Mouse (Mus musculus) intestine, embryonic 16.5 days (tissue): ENCODE results near the gene Tesmin. TPM values are rescaled to one million over a fixed set of nuclear protein-coding genes. Genes with fewer than 3 reads are reported as not detected.
A peak's percentile ranks its signal among the peaks of the same experiment; 100 is the strongest.

Experiments used
- ATAC-seq: fragments of 200-750 bp; cut with Nextera tagmentation; 2 replicates; pipeline ENCODE4 v1.8.0; 2017; ENCODE audit warnings: moderate TSS enrichment, moderate library complexity
- H3K27ac ChIP-seq: fragments of 300-500 bp; sonication (generic); 2 replicates; pipeline ENCODE4 v1.5.1; 2014; ENCODE audit warnings: mild to moderate bottlenecking, low read length
- H3K27me3 ChIP-seq: fragments of 300-500 bp; sonication (generic); replicated peaks from 2 replicates; pipeline ENCODE4 v1.6.1; 2014; ENCODE audit warnings: low read length, control low read depth, mixed read lengths; ENCODE audit not compliant: control insufficient read depth, insufficient read depth
- H3K36me3 ChIP-seq: fragments of 300-500 bp; sonication (generic); 2 replicates; pipeline ENCODE4 v1.6.1; 2014; ENCODE audit warnings: low read length, control low read depth; ENCODE audit not compliant: control insufficient read depth, insufficient read depth
- H3K4me1 ChIP-seq: fragments of 300-500 bp; sonication (generic); 2 replicates; pipeline ENCODE4 v1.6.1; 2014; ENCODE audit warnings: low read length, control low read depth, mixed read lengths; ENCODE audit not compliant: control insufficient read depth, insufficient read depth
- H3K4me2 ChIP-seq: fragments of 300-500 bp; sonication (generic); 2 replicates; pipeline ENCODE4 v1.6.1; 2014; ENCODE audit warnings: low read depth, low read length, control low read depth
- H3K4me3 ChIP-seq: fragments of 300-500 bp; sonication (generic); 2 replicates; pipeline ENCODE4 v1.5.1; 2014; ENCODE audit warnings: mild to moderate bottlenecking, low read length
- H3K9ac ChIP-seq: fragments of 300-500 bp; sonication (generic); 2 replicates; pipeline ENCODE4 v1.6.1; 2014; ENCODE audit warnings: low read depth, low read length
- H3K9me3 ChIP-seq: fragments of 300-500 bp; sonication (generic); 2 replicates; pipeline ENCODE4 v1.6.1; 2016; ENCODE audit warnings: low read length, control low read depth; ENCODE audit not compliant: control insufficient read depth
- WGBS: fragments of 180-500 bp; shearing (Covaris S2); extraction: QIAGEN DNeasy Blood & Tissue Kit; methylation state at CpG from one replicate; pipeline ENCODE4 v1.1.7; 2014; 5-methylcytosine and 5-hydroxymethylcytosine counted together
- polyA plus RNA-seq: library from polyadenylated mRNA; unstranded; fragments of >200 nt; fragmentation: Nextera tagmentation; extraction: Ambion mirVana; gene quantifications from 2 replicates; pipeline ENCODE4 v1.2.1, GENCODE M21; 2015

Tesmin gene
- polyA plus RNA-seq, 1 experiment from 2014 or later: 0.43 TPM

- WGBS: 72% methylated on average over 4 of the region's 4 CpGs
- no peaks in the 10 kb centered on the region for H3K9me3 ChIP-seq
- H3K4me2 ChIP-seq: no peak overlapping the region
- H3K4me1 ChIP-seq: peaks cover 7% of the 10 kb centered on the region; the same call in 1 of the 2 replicates
- no peak for ATAC-seq
- no peak overlapping the region for H3K9ac ChIP-seq
- no peaks in the 10 kb centered on the region for H3K27me3 ChIP-seq
- no peak overlapping the region for H3K4me3 ChIP-seq
- peaks cover 17% of the 10 kb centered on the region for H3K36me3 ChIP-seq
- no peak overlapping the region for H3K27ac ChIP-seq
These were observed 31.0 kb upstream of the Tesmin start for GRCm38 (mm10) chr19:3357620-3358019.

- no peaks in the 10 kb centered on the region for H3K4me1 ChIP-seq
- H3K4me2 ChIP-seq: no peak overlapping the region
- no peaks in the 10 kb centered on the region for H3K9me3 ChIP-seq
- H3K4me3 ChIP-seq: no peak overlapping the region
- no peak for ATAC-seq
- WGBS: 86% methylated on average over 13 of the region's 13 CpGs
- H3K36me3 ChIP-seq: peaks cover 24% of the 10 kb centered on the region
- no peak overlapping the region for H3K9ac ChIP-seq
- H3K27ac ChIP-seq: no peak overlapping the region
- H3K27me3 ChIP-seq: no peaks in the 10 kb centered on the region
These were observed 28.6 kb upstream of the Tesmin start for GRCm38 (mm10) chr19:3359841-3360588.

GRCm38 (mm10) chr19:3363510-3363909 is 25.1 kb upstream of the Tesmin start:
- H3K4me2 ChIP-seq: no peak overlapping the region
- H3K9ac ChIP-seq: no peak overlapping the region
- ATAC-seq: no peak
- H3K9me3 ChIP-seq: no peaks in the 10 kb centered on the region
- H3K4me1 ChIP-seq: no peaks in the 10 kb centered on the region
- 88% methylated on average over 4 of the region's 4 CpGs for WGBS
- H3K27me3 ChIP-seq: no peaks in the 10 kb centered on the region
- H3K27ac ChIP-seq: no peak overlapping the region
- no peak overlapping the region for H3K4me3 ChIP-seq
- H3K36me3 ChIP-seq: peaks cover 29% of the 10 kb centered on the region

- 90% methylated on average over 3 of the region's 3 CpGs for WGBS
- ATAC-seq: no peak
These were observed 23.6 kb upstream of the Tesmin start for GRCm38 (mm10) chr19:3365089-3365488.

GRCm38 (mm10) chr19:3368276-3368675 is 20.4 kb upstream of the Tesmin start:
- Histone ChIP-seq H3K4me1 (no peaks in the 10 kb centered on the region), H3K9ac (no peak overlapping the region), H3K4me2 (no peak overlapping the region), H3K27ac (no peak overlapping the region), H3K4me3 (no peak overlapping the region), H3K27me3 (no peaks in the 10 kb centered on the region), H3K36me3 (peaks cover 41% of the 10 kb centered on the region), H3K9me3 (no peaks in the 10 kb centered on the region)
- 87% methylated on average over 3 of the region's 3 CpGs for WGBS
- no peak for ATAC-seq

More at GRCm38 (mm10) chr19:3365089-3365488, 23.6 kb upstream of the Tesmin start:
- Histone ChIP-seq H3K4me2 (no peak overlapping the region), H3K27me3 (no peaks in the 10 kb centered on the region), H3K36me3 (peaks cover 34% of the 10 kb centered on the region), H3K4me1 (no peaks in the 10 kb centered on the region), H3K9me3 (no peaks in the 10 kb centered on the region), H3K27ac (no peak overlapping the region), H3K9ac (no peak overlapping the region), H3K4me3 (no peak overlapping the region)

DNA sequence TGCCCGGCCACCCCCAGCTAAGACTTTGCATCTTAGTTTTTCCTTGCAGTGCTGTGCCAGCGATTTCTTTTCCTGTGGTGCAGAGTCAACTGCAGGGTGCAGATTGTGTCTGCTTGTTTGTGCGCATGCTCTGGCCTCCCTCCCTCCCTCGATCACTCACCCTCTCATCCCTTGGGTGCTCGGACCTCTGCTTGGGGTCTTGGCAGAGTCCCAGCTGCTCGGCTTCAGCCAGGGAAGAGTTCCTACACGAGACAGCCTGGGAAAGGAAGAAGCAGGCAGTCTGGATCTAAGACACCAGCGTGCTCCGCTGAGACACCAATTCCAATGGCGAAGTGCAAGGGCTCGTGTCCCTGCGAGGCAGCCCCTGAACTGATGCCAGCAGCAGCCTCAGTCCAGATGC is 15.3 kb upstream of the Tesmin start:
- no peak for ATAC-seq
- Histone ChIP-seq H3K4me3 (no peak overlapping the region), H3K27me3 (no peaks in the 10 kb centered on the region), H3K9me3 (no peaks in the 10 kb centered on the region), H3K9ac (no peak overlapping the region), H3K36me3 (peaks cover 19% of the 10 kb centered on the region), H3K27ac (no peak overlapping the region), H3K4me1 (peaks cover 5% of the 10 kb centered on the region), H3K4me2 (no peak overlapping the region)
- 62% methylated on average over 12 of the region's 12 CpGs for WGBS

GRCm38 (mm10) chr19:3374028-3374427 is 14.6 kb upstream of the Tesmin start:
- H3K36me3 ChIP-seq: peaks cover 17% of the 10 kb centered on the region
- no peak overlapping the region for H3K9ac ChIP-seq
- peaks cover 5% of the 10 kb centered on the region for H3K4me1 ChIP-seq
- no peaks in the 10 kb centered on the region for H3K9me3 ChIP-seq
- H3K27me3 ChIP-seq: no peaks in the 10 kb centered on the region
- 61% methylated on average over 2 of the region's 2 CpGs for WGBS
- no peak overlapping the region for H3K4me2 ChIP-seq
- no peak overlapping the region for H3K27ac ChIP-seq
- no peak overlapping the region for H3K4me3 ChIP-seq
- no peak for ATAC-seq

DNA sequence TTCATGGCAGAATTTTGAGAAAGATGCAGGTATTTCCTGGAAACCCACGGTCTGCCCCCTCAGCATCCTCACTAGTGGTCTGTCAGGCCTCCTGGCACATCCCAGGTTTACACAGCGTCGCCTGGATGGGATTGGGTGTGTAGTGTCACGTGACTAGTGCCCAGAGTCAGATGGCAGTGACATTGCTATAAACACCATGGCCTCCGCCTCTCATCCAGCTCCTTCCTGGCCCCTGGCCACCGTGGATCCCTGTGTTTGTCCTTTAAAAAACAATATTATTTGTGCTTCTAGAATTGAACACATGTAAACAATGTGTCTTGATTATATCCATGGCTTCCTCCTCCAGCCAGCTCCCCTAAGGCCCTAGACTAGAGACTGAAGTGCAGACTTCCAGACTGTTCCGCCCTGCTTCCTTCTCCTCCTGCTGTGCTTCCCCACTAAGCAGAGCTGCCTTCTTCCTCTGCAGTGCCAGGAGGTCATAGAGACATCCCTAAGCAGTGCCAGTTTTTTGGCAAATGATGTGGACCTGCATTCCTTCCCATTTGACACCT is 12.6 kb upstream of the Tesmin start:
- Histone ChIP-seq H3K9me3 (no peaks in the 10 kb centered on the region), H3K9ac (no peak overlapping the region), H3K36me3 (peaks cover 15% of the 10 kb centered on the region), H3K27me3 (no peaks in the 10 kb centered on the region), H3K4me3 (no peak overlapping the region), H3K27ac (no peak overlapping the region), H3K4me2 (no peak overlapping the region), H3K4me1 (peaks cover 5% of the 10 kb centered on the region)
- ATAC-seq: no peak
- WGBS: 55% methylated on average over 7 of the region's 7 CpGs

DNA sequence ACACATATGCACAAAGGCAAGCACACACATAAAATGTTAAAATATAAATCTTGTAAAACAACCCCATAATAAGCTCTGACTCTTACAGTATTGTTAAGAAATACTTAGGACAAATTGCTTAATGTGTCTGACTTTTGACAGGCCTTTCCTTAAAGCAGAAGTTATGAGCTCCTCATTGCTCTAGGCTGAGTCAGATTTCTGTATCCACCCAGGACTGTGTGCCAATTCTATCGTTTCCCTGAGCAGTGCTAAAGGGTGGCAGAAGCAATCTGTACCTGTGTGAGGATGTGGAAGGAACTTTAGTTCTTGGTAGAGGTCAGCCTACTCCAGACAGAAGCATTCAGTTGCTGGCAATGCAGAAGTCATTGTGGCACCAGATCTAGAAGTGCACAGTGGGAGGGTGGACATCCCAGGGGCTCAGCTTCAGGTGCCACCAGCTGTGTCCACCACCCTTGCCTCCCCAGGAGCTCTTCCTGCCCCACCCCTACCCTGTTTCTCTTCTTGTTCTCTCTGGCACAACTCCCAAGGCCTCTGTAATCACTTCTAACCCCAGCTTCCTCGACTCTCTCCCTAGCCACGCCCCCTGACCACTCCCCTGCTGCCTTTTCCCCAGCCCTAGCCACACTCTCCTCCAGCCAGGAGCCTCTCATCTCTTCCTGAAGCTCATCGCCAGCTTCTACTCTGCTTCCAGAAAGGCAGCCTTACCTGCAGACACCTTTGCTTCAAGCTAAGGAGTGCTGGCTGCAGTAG is 11.5 kb upstream of the Tesmin start:
- H3K9ac ChIP-seq: no peak overlapping the region
- H3K36me3 ChIP-seq: peaks cover 10% of the 10 kb centered on the region
- peak overlapping the region; percentile 37; the same call in 1 of the 2 replicates for H3K27ac ChIP-seq
- H3K9me3 ChIP-seq: no peaks in the 10 kb centered on the region
- no peaks in the 10 kb centered on the region for H3K27me3 ChIP-seq
- peak; percentile 72 for ATAC-seq
- no peak overlapping the region for H3K4me2 ChIP-seq
- WGBS: 29% methylated on average over 4 of the region's 4 CpGs
- peaks cover 5% of the 10 kb centered on the region for H3K4me1 ChIP-seq
- H3K4me3 ChIP-seq: no peak overlapping the region
